Mouse (Mus musculus): Measurements from ENCODE around the gene Olfr275.

- TF ChIP-seq CTCF (IDR thresholded peaks at IDR 0.05; ENCODE audit: insufficient read depth, low read depth, low read length) (no peak), POLR2A (IDR thresholded peaks at IDR 0.05; ENCODE audit: insufficient read depth, low read depth, low read length) (no peak)
Measured at GRCm38 (mm10) chr4:52772186-52772585, 42.2 kb upstream of the Olfr275 start.

All from olfactory bulb, adult 2 months (tissue).